Mouse (Mus musculus) lung, adult 2 months (tissue): ENCODE measurements around the gene Olfr31.

ENCODE experiments used
- CTCF ChIP-seq: fragments of 200-500 bp; IDR thresholded peaks from 2 replicates; pipeline ENCODE4 v1.5.1; 2011; ENCODE audit warnings: mild to moderate bottlenecking, low read length, control low read depth; ENCODE audit not compliant: insufficient read depth
- POLR2A ChIP-seq: fragments of 200-500 bp; IDR thresholded peaks from 2 replicates; pipeline ENCODE4 v1.6.1; 2011; ENCODE audit warnings: low read depth, mild to moderate bottlenecking, control low read depth, low read length, borderline replicate concordance; ENCODE audit errors: extremely low read depth

DNA sequence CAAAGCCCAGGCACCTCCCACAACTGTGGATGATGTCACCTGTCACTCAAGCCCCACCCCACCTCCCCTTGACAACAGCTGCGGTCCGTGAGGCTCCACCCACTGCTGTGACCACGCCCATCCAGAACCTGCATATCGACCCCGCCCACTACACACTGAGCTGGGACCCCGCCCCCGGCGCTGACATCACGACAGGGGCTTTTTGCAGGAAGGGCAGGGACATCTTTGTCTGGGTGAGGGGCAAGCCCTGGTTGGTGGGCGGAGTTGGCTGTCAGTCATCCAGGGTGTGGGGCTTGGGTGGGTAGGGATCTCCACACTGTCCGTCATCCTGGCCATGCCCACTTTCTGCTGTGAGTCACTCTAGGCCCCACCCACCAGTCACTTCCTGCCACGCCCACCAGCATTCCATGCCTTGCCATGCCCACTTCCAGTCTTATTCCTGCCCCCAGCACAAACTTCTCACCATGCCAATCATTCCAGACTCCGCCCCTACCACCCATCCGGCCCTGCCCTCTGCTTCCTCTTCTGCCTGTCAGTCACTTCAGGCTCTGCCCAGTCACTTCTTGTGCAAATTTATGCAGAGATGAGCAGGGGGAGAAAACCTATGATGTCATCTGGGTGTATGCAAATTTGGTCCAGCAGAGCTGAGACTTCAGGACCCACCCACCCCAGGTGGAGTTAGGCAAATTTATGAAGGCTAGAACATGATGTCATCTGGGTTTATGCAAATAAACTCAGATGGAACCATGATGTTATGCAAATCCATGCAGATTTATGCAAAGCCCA, 25.4 kb downstream of the Olfr31 start:
- TF ChIP-seq POLR2A (no peak), CTCF (no peak)
